Mouse (Mus musculus): Measurements from ENCODE around the gene Insl3. TPM values are rescaled to one million over a fixed set of nuclear protein-coding genes. Genes with fewer than 3 reads are reported as not detected.

Gene Insl3
- polyA plus RNA-seq, 1 experiment from 2014 or later = not detected

- H3K4me1 ChIP-seq = peaks cover 36% of the 10 kb centered on the region
- H3K27me3 ChIP-seq = no peaks in the 10 kb centered on the region
- H3K27ac ChIP-seq = no peak overlapping the region
- no peak overlapping the region for H3K9ac ChIP-seq
- H3K4me3 ChIP-seq = no peak overlapping the region
- WGBS = 89% methylated on average over 13 of the region's 13 CpGs
- H3K9me3 ChIP-seq (replicated peaks) = no peaks in the 10 kb centered on the region
- H3K4me2 ChIP-seq = no peak overlapping the region
- H3K36me3 ChIP-seq (ENCODE audit: poor library complexity, severe bottlenecking) = peaks cover 57% of the 10 kb centered on the region
- ATAC-seq = no peak
These were observed 27.6 kb downstream of the Insl3 start for GRCm38 (mm10) chr8:71716561-71717053.

GRCm38 (mm10) chr8:71717096-71717495 is 28.1 kb downstream of the Insl3 start:
- H3K36me3 ChIP-seq (ENCODE audit: poor library complexity, severe bottlenecking) = peaks cover 53% of the 10 kb centered on the region
- H3K4me3 ChIP-seq = no peak overlapping the region
- ATAC-seq = no peak
- no peak overlapping the region for H3K4me2 ChIP-seq
- no peak overlapping the region for H3K27ac ChIP-seq
- peaks cover 41% of the 10 kb centered on the region for H3K4me1 ChIP-seq
- no peak overlapping the region for H3K9ac ChIP-seq
- no peaks in the 10 kb centered on the region for H3K9me3 ChIP-seq (replicated peaks)
- WGBS = 87% methylated on average over 12 of the region's 12 CpGs
- no peaks in the 10 kb centered on the region for H3K27me3 ChIP-seq

- no peak overlapping the region for H3K9ac ChIP-seq
- no peaks in the 10 kb centered on the region for H3K9me3 ChIP-seq (replicated peaks)
- peaks cover 48% of the 10 kb centered on the region for H3K4me1 ChIP-seq
- peaks cover 42% of the 10 kb centered on the region for H3K36me3 ChIP-seq (ENCODE audit: poor library complexity, severe bottlenecking)
- no peak overlapping the region for H3K4me3 ChIP-seq
- H3K4me2 ChIP-seq = 0 out of 2 replicates have a peak overlapping the region, but pooled peaks have one; percentile 49
- no peak for ATAC-seq
- H3K27ac ChIP-seq = peak overlapping the region; percentile 90
- WGBS = 38% methylated on average over 3 of the region's 3 CpGs
- no peaks in the 10 kb centered on the region for H3K27me3 ChIP-seq
These were observed 29.2 kb downstream of the Insl3 start for GRCm38 (mm10) chr8:71718252-71718651.

- H3K4me1 ChIP-seq = peaks cover 55% of the 10 kb centered on the region
- WGBS = 30% methylated on average over 4 of the region's 4 CpGs
- H3K4me2 ChIP-seq = peak overlapping the region; percentile 49; the same call in 1 of the 2 replicates
- H3K9ac ChIP-seq = 0 out of 2 replicates have a peak overlapping the region, but pooled peaks have one; percentile 26
- H3K27me3 ChIP-seq = no peaks in the 10 kb centered on the region
- H3K27ac ChIP-seq = peak overlapping the region; percentile 90
- no peak overlapping the region for H3K4me3 ChIP-seq
- no peaks in the 10 kb centered on the region for H3K9me3 ChIP-seq (replicated peaks)
- peaks cover 36% of the 10 kb centered on the region for H3K36me3 ChIP-seq (ENCODE audit: poor library complexity, severe bottlenecking)
- peak; percentile 68 for ATAC-seq
These were observed 30.2 kb downstream of the Insl3 start for GRCm38 (mm10) chr8:71719218-71719617.

GRCm38 (mm10) chr8:71719928-71720457 is 31.0 kb downstream of the Insl3 start:
- ATAC-seq = peak; percentile 85

GRCm38 (mm10) chr8:71723047-71723551 is 34.1 kb downstream of the Insl3 start:
- no peak for ATAC-seq
- WGBS = 79% methylated on average over 14 of the region's 14 CpGs

More at GRCm38 (mm10) chr8:71719928-71720457, 31.0 kb downstream of the Insl3 start:
- no peaks in the 10 kb centered on the region for H3K27me3 ChIP-seq
- H3K9ac ChIP-seq = peak overlapping the region; percentile 37
- peak overlapping the region; percentile 49 for H3K4me2 ChIP-seq
- H3K4me3 ChIP-seq = no peak overlapping the region; the same call in 1 of the 2 replicates
- peaks cover 62% of the 10 kb centered on the region for H3K4me1 ChIP-seq
- H3K9me3 ChIP-seq (replicated peaks) = no peaks in the 10 kb centered on the region
- 15% methylated on average over 7 of the region's 7 CpGs for WGBS
- peaks cover 30% of the 10 kb centered on the region for H3K36me3 ChIP-seq (ENCODE audit: poor library complexity, severe bottlenecking)
- peak overlapping the region; percentile 90 for H3K27ac ChIP-seq

GRCm38 (mm10) chr8:71724389-71724788 is 35.4 kb downstream of the Insl3 start:
- Histone ChIP-seq H3K4me2 (peak overlapping the region; percentile 87), H3K36me3 (ENCODE audit: poor library complexity, severe bottlenecking) (no peaks in the 10 kb centered on the region), H3K27ac (no peak overlapping the region), H3K4me3 (peak overlapping the region; percentile 79), H3K27me3 (no peaks in the 10 kb centered on the region), H3K9me3 (replicated peaks) (no peaks in the 10 kb centered on the region), H3K4me1 (peaks cover 58% of the 10 kb centered on the region), H3K9ac (peak overlapping the region; percentile 81; the same call in 1 of the 2 replicates)
- 70% methylated on average over 4 of the region's 4 CpGs for WGBS
- no peak for ATAC-seq

More at GRCm38 (mm10) chr8:71723047-71723551, 34.1 kb downstream of the Insl3 start:
- no peaks in the 10 kb centered on the region for H3K9me3 ChIP-seq (replicated peaks)
- H3K9ac ChIP-seq = no peak overlapping the region
- no peaks in the 10 kb centered on the region for H3K27me3 ChIP-seq
- peaks cover 2% of the 10 kb centered on the region for H3K36me3 ChIP-seq (ENCODE audit: poor library complexity, severe bottlenecking)
- H3K27ac ChIP-seq = no peak overlapping the region
- no peak overlapping the region for H3K4me2 ChIP-seq
- H3K4me3 ChIP-seq = no peak overlapping the region
- peaks cover 63% of the 10 kb centered on the region for H3K4me1 ChIP-seq

GRCm38 (mm10) chr8:71725122-71725924 is 36.3 kb downstream of the Insl3 start, which contains the start of gene Fcho1:
Gene Fcho1, minus strand, starts transcription at chr8:71725716.
- Histone ChIP-seq H3K9me3 (replicated peaks) (no peaks in the 10 kb centered on the region), H3K27me3 (no peaks in the 10 kb centered on the region), H3K4me1 (peaks cover 49% of the 10 kb centered on the region), H3K4me3 (peak within 1 kb of the TSS; percentile 79), H3K36me3 (ENCODE audit: poor library complexity, severe bottlenecking) (no peaks in the 10 kb centered on the region), H3K4me2 (peak within 1 kb of the TSS; percentile 87), H3K27ac (no peak within 1 kb of the TSS), H3K9ac (peak within 1 kb of the TSS; percentile 81)
- WGBS = under 1% methylated on average over 40 of the region's 54 CpGs
- peak; percentile 80 for ATAC-seq

GRCm38 (mm10) chr8:71728240-71728785 is 39.3 kb downstream of the Insl3 start:
- Histone ChIP-seq H3K9me3 (replicated peaks) (no peaks in the 10 kb centered on the region), H3K4me2 (peak overlapping the region; percentile 67), H3K4me3 (peak overlapping the region; percentile 39), H3K36me3 (ENCODE audit: poor library complexity, severe bottlenecking) (no peaks in the 10 kb centered on the region), H3K27me3 (peaks cover 2% of the 10 kb centered on the region; the same call in 1 of the 2 replicates), H3K9ac (peak overlapping the region; percentile 64), H3K27ac (peak overlapping the region; percentile 67), H3K4me1 (peaks cover 23% of the 10 kb centered on the region)
- peak; percentile 46 for ATAC-seq
- WGBS = 5% methylated on average over 21 of the region's 21 CpGs

- no peak overlapping the region for H3K27ac ChIP-seq
These were observed 40.0 kb downstream of the Insl3 start for GRCm38 (mm10) chr8:71728826-71729620.

GRCm38 (mm10) chr8:71731652-71732230 is 42.7 kb downstream of the Insl3 start:
- H3K4me3 ChIP-seq = no peak overlapping the region
- no peak overlapping the region for H3K4me2 ChIP-seq
- 42% methylated on average over 3 of the region's 3 CpGs for WGBS
- H3K9me3 ChIP-seq (replicated peaks) = no peaks in the 10 kb centered on the region
- peaks cover 8% of the 10 kb centered on the region; the same call in 1 of the 2 replicates for H3K4me1 ChIP-seq
- H3K27me3 ChIP-seq = peaks cover 2% of the 10 kb centered on the region; the same call in 1 of the 2 replicates
- no peak overlapping the region for H3K27ac ChIP-seq
- H3K36me3 ChIP-seq (ENCODE audit: poor library complexity, severe bottlenecking) = no peaks in the 10 kb centered on the region
- no peak for ATAC-seq
- H3K9ac ChIP-seq = no peak overlapping the region

More at GRCm38 (mm10) chr8:71728826-71729620, 40.0 kb downstream of the Insl3 start:
- H3K4me3 ChIP-seq = peak overlapping the region; percentile 39
- 4% methylated on average over 14 of the region's 16 CpGs for WGBS
- H3K4me1 ChIP-seq = peaks cover 19% of the 10 kb centered on the region
- no peaks in the 10 kb centered on the region for H3K36me3 ChIP-seq (ENCODE audit: poor library complexity, severe bottlenecking)
- H3K27me3 ChIP-seq = peaks cover 2% of the 10 kb centered on the region; the same call in 1 of the 2 replicates
- peak overlapping the region; percentile 67 for H3K4me2 ChIP-seq
- peak overlapping the region; percentile 64 for H3K9ac ChIP-seq
- no peaks in the 10 kb centered on the region for H3K9me3 ChIP-seq (replicated peaks)
- ATAC-seq = peak; percentile 19; the same call in 1 of the 2 replicates
